Mouse (Mus musculus): ENCODE measurements around the gene Pcbp4. TPM values are rescaled to one million over a fixed set of nuclear protein-coding genes. Genes with fewer than 3 reads are reported as not detected.

Pcbp4 gene
- polyA plus RNA-seq, 1 experiment from 2014 or later, result 83.4 TPM

GRCm38 (mm10) chr9:106442680-106443079 is 10.4 kb upstream of the Pcbp4 start:
- in situ Hi-C loops (cut with MboI; ENCODE audit: low pct_unique_long_range_greater_than_20kb), result no loop called here
- no peaks in the 10 kb centered on the region for H3K27me3 ChIP-seq
- POLR2A ChIA-PET, result interaction anchor here (1.4 kb wide), 1 partner anchor 13 kb away, joined by 5 read pairs; the partner anchor contains the start of gene Rpl29
- CTCF ChIA-PET, result interaction anchor here (2.7 kb wide), 1 partner anchor 34 kb away, joined by 13 read pairs; the partner anchor contains the start of genes Parp3 and Rrp9
- no peak for ATAC-seq
- no peak for TF ChIP-seq CTCF (IDR thresholded peaks at IDR 0.05)
- no peak for DNase-seq (ENCODE audit: low read depth, low spot score)

GRCm38 (mm10) chr9:106444836-106445235 is 8.3 kb upstream of the Pcbp4 start:
- ChIA-PET CTCF (interaction anchor here (2.8 kb wide), 1 partner anchor 16 kb away, joined by 6 read pairs; the partner anchor contains the start of gene Rpl29), POLR2A (no interaction called here)
- no peaks in the 10 kb centered on the region for H3K27me3 ChIP-seq
- no peak for TF ChIP-seq CTCF (IDR thresholded peaks at IDR 0.05)
- DNase-seq (ENCODE audit: low read depth, low spot score) (no peak), ATAC-seq (no peak)
- in situ Hi-C loops (cut with MboI; ENCODE audit: low pct_unique_long_range_greater_than_20kb), result no loop called here

- ChIA-PET CTCF (interaction anchor here (2.0 to 3.9 kb wide), 2 partner anchors 27 to 29 kb away, joined by 7 to 31 read pairs; partner anchors contain the start of genes Parp3 and Rrp9), POLR2A (interaction anchor here (1.3 to 1.4 kb wide), 2 partner anchors 10 to 12 kb away, joined by 3 to 5 read pairs; no protein-coding TSS in a partner anchor)
- ATAC-seq (peak; percentile 82), DNase-seq (ENCODE audit: low read depth, low spot score) (peak; percentile 65)
- in situ Hi-C loops (cut with MboI; ENCODE audit: low pct_unique_long_range_greater_than_20kb), result no loop called here
- H3K27me3 ChIP-seq, result no peaks in the 10 kb centered on the region
- no peak for TF ChIP-seq CTCF (IDR thresholded peaks at IDR 0.05)
These were observed 5.7 kb upstream of the Pcbp4 start, which contains the start of the genes Abhd14b and Abhd14a for GRCm38 (mm10) chr9:106447348-106447747. Gene Abhd14b (plus strand): TSS chr9:106447459. Gene Abhd14a (minus strand): TSS chr9:106447678.

GRCm38 (mm10) chr9:106447951-106448350 is 5.1 kb upstream of the Pcbp4 start:
- in situ Hi-C loops (cut with MboI; ENCODE audit: low pct_unique_long_range_greater_than_20kb), result no loop called here
- H3K27me3 ChIP-seq, result no peaks in the 10 kb centered on the region
- ATAC-seq, result peak; percentile 0
- TF ChIP-seq CTCF (IDR thresholded peaks at IDR 0.05), result no peak
- no peak for DNase-seq (ENCODE audit: low read depth, low spot score)
- ChIA-PET POLR2A (interaction anchor here (0.8 to 1.4 kb wide), 5 partner anchors 11 to 28 kb away, joined by 3 to 5 read pairs (median 4); partner anchors contain the start of genes Parp3 and Rrp9), CTCF (interaction anchor here (2.0 to 3.9 kb wide), 2 partner anchors 26 to 28 kb away, joined by 7 to 31 read pairs; partner anchors contain the start of genes Parp3 and Rrp9)

GRCm38 (mm10) chr9:106448498-106449031 is 4.5 kb upstream of the Pcbp4 start:
- ATAC-seq (peak; percentile 58), DNase-seq (ENCODE audit: low read depth, low spot score) (no peak)
- TF ChIP-seq CTCF (IDR thresholded peaks at IDR 0.05), result no peak
- ChIA-PET CTCF (interaction anchor here (2.0 to 3.9 kb wide), 2 partner anchors 26 to 28 kb away, joined by 7 to 31 read pairs; partner anchors contain the start of genes Parp3 and Rrp9), POLR2A (interaction anchor here (0.8 to 1.4 kb wide), 5 partner anchors 11 to 28 kb away, joined by 3 to 5 read pairs (median 4); partner anchors contain the start of genes Parp3 and Rrp9)
- H3K27me3 ChIP-seq, result no peaks in the 10 kb centered on the region
- in situ Hi-C loops (cut with MboI; ENCODE audit: low pct_unique_long_range_greater_than_20kb), result no loop called here

GRCm38 (mm10) chr9:106449947-106450346 is 3.1 kb upstream of the Pcbp4 start:
- in situ Hi-C loops (cut with MboI; ENCODE audit: low pct_unique_long_range_greater_than_20kb), result no loop called here
- CTCF ChIA-PET, result interaction anchor here (1.4 to 3.9 kb wide), 2 partner anchors 24 to 26 kb away, joined by 3 to 31 read pairs; partner anchors contain the start of genes Parp3 and Rrp9
- POLR2A ChIA-PET, result interaction anchor here (1.1 kb wide), 1 partner anchor 27 kb away, joined by 3 read pairs; the partner anchor contains the start of gene Parp3
- ATAC-seq (no peak), DNase-seq (ENCODE audit: low read depth, low spot score) (no peak)
- TF ChIP-seq CTCF (IDR thresholded peaks at IDR 0.05), result no peak
- H3K27me3 ChIP-seq, result no peaks in the 10 kb centered on the region

- POLR2A ChIA-PET, result interaction anchor here (1.1 to 1.4 kb wide), 2 partner anchors 24 to 26 kb away, joined by 3 to 6 read pairs; partner anchors contain the start of gene Parp3
- TF ChIP-seq CTCF (IDR thresholded peaks at IDR 0.05), result no peak
- CTCF ChIA-PET, result interaction anchor here (1.4 to 3.9 kb wide), 2 partner anchors 23 to 26 kb away, joined by 3 to 31 read pairs; partner anchors contain the start of genes Parp3 and Rrp9
- in situ Hi-C loops (cut with MboI; ENCODE audit: low pct_unique_long_range_greater_than_20kb), result no loop called here
- H3K27me3 ChIP-seq, result no peaks in the 10 kb centered on the region
- ATAC-seq (no peak), DNase-seq (ENCODE audit: low read depth, low spot score) (no peak)
These were observed 2.4 kb upstream of the Pcbp4 start for GRCm38 (mm10) chr9:106450661-106451060.

GRCm38 (mm10) chr9:106451298-106451697 is 1.8 kb upstream of the Pcbp4 start:
- ChIA-PET CTCF (interaction anchor here (3.9 kb wide), 1 partner anchor 25 kb away, joined by 31 read pairs; the partner anchor contains the start of genes Parp3 and Rrp9), POLR2A (interaction anchor here (1.1 to 1.4 kb wide), 2 partner anchors 23 to 25 kb away, joined by 3 to 6 read pairs; partner anchors contain the start of gene Parp3)
- ATAC-seq (no peak), DNase-seq (ENCODE audit: low read depth, low spot score) (no peak)
- in situ Hi-C loops (cut with MboI; ENCODE audit: low pct_unique_long_range_greater_than_20kb), result no loop called here
- no peak for TF ChIP-seq CTCF (IDR thresholded peaks at IDR 0.05)
- no peaks in the 10 kb centered on the region for H3K27me3 ChIP-seq

GRCm38 (mm10) chr9:106451899-106452298 is 1.2 kb upstream of the Pcbp4 start:
- TF ChIP-seq CTCF (IDR thresholded peaks at IDR 0.05), result no peak
- ATAC-seq, result no peak
- H3K27me3 ChIP-seq, result no peaks in the 10 kb centered on the region
- in situ Hi-C loops (cut with MboI; ENCODE audit: low pct_unique_long_range_greater_than_20kb), result no loop called here
- POLR2A ChIA-PET, result interaction anchor here (1.4 kb wide), 1 partner anchor 23 kb away, joined by 6 read pairs; no protein-coding TSS in a partner anchor
- CTCF ChIA-PET, result no interaction called here
- DNase-seq (ENCODE audit: low read depth, low spot score), result no peak

GRCm38 (mm10) chr9:106452351-106452750 is 740 bp upstream of the Pcbp4 start:
- in situ Hi-C loops (cut with MboI; ENCODE audit: low pct_unique_long_range_greater_than_20kb), result no loop called here
- CTCF ChIA-PET, result no interaction called here
- H3K27me3 ChIP-seq, result no peaks in the 10 kb centered on the region
- POLR2A ChIA-PET, result interaction anchor here (1.4 kb wide), 1 partner anchor 22 kb away, joined by 6 read pairs; no protein-coding TSS in a partner anchor
- no peak for TF ChIP-seq CTCF (IDR thresholded peaks at IDR 0.05)
- DNase-seq (ENCODE audit: low read depth, low spot score) (no peak), ATAC-seq (no peak)

Data from Patski (cell line).